Mouse (Mus musculus) duodenum, adult 2 months (tissue): Measurements from ENCODE around the gene Tcstv3. TPM values are rescaled to one million over a fixed set of nuclear protein-coding genes. Genes with fewer than 3 reads are reported as not detected.

Source experiments
- polyA plus RNA-seq: library from polyadenylated mRNA; depleted of rRNA; stranded (reverse); fragments of >200 nt; gene quantifications from 2 replicates; pipeline ENCODE4 v1.2.3, GENCODE M21; 2012; ENCODE audit warnings: low replicate concordance; rRNA removed

Gene Tcstv3
- polyA plus RNA-seq = not detected in 2 replicates

GRCm38 (mm10) chr13:120316578-120316977 is at the start of gene Tcstv3:
Gene Tcstv3 (plus strand): TSS chr13:120316878.

GRCm38 (mm10) chr13:120299991-120300442 is 16.7 kb upstream of the Tcstv3 start, which contains the start of gene BC147527:
Gene BC147527 (plus strand): TSS chr13:120300392.

Other genes with a start within 250 kb of the Tcstv3 start
- not detected in 2 replicates for gene Gm20767, start 176.6 kb upstream of the Tcstv3 start, polyA plus RNA-seq
- gene Gm21818, start 144.4 kb upstream of the Tcstv3 start, polyA plus RNA-seq = not detected in 2 replicates
- not detected in 2 replicates for gene Gm21762, start 100.9 kb upstream of the Tcstv3 start, polyA plus RNA-seq
- gene Gm21731, start 77.8 kb upstream of the Tcstv3 start, polyA plus RNA-seq = not detected in 2 replicates
- not detected in 2 replicates for gene AF067061, start 53.8 kb upstream of the Tcstv3 start, polyA plus RNA-seq
- not detected in 2 replicates for gene BC147527, start 16.5 kb upstream of the Tcstv3 start, polyA plus RNA-seq